Mouse (Mus musculus) cerebellum, adult 9-11 months (tissue): ENCODE results near the gene Mpst.

Source experiments
- DNase-seq: peaks from one replicate; pipeline ENCODE4 v3.0.0; 2022

The Mpst gene

DNA sequence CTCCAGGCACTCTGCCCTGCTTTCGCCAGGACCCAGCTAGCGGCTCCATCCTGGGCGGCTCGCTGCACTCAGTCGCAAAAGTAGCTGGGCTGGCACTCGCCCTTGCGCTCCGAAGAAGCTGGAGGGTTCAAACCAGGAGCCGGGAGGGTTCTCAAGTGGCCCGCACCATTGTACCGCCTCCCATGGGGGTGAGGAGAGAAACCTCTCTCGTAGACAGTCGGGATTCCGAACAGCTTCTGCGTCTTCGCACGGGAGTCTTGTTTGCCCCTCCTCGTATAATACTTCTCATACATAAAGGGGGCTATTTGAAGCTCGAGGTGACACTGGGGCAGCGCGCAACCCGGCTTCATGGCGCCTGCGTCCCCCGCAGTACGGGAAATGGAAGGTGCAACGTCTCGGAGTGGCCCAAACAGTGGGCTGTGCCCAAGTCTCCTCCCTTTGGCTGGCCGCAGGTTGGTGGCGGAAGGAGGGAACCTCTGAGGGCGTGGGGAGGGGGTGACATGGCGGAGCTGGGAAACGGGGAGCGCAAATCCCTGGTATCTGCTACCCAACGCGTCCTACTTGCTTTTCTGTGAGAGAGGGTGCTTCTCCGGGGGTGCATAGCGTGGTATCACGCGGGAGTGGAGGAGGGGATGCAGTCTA lies at the start of gene Mpst:
Gene Mpst, plus strand, starts transcription at position 124 of the 642 bp plus-strand sequence.
- DNase-seq: peak; percentile 91

- no peak for DNase-seq
These were observed 40.3 kb upstream of the Mpst start for GRCm38 (mm10) chr15:78365916-78366315.

DNA sequence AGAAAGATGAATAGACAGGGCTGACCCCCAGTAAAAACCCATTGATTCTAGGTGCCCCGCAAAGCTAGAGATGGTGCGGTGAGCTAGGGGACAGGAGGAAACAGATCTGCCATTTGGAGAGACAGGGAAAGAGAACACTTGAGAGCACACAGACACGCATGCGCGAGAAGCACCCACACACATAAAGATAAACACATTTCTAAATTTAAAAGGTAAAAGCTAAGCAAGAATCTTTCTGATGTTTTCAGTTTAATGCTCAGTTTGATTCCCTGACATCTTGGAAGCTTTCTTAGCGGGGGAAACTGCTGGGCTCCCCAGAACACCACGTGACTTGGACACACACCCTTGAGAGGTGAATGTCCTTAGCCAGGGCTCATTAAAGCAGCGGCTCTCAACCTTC lies 39.3 kb upstream of the Mpst start:
- DNase-seq: no peak

DNA sequence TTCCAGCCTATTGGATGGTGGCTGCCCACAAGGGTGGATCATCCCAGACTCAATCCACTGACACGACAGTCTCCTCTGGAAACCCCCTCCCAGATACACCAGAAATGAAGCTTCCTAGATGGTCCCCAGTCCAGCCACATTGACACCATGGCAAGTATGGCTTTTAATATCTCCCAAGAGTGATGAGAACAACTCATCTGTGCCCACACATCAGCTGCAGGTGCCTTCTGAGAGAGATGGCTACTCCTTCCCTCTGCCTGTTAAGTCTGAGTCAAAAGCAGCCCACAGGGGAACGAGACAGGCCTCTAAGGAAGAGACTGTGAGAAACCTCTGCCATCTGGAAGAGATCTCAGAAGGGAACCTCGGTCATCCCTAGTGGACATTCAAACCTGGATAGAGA lies 38.4 kb upstream of the Mpst start:
- DNase-seq: no peak

GRCm38 (mm10) chr15:78368926-78369346 lies 37.3 kb upstream of the Mpst start:
- DNase-seq: no peak

DNA sequence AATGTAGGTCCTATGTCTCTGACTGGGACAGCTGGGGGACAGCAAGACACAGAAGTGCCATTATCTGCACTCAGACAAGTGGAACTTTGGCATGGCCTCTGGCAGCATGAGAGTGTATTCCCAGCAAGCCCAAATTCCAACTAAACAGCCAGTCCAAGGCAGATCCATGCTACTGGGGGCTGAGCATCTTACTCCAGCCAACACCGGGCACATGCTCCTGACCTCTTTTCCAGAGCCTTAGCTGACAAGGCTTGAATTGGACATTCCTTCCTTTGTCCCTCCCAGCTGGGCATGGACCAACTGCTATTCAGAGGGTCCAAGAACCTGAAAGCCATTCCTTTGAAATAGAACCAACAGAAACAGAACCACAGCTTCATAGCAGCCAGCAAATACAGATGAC lies 36.6 kb upstream of the Mpst start:
- DNase-seq: peak; percentile 32

DNA sequence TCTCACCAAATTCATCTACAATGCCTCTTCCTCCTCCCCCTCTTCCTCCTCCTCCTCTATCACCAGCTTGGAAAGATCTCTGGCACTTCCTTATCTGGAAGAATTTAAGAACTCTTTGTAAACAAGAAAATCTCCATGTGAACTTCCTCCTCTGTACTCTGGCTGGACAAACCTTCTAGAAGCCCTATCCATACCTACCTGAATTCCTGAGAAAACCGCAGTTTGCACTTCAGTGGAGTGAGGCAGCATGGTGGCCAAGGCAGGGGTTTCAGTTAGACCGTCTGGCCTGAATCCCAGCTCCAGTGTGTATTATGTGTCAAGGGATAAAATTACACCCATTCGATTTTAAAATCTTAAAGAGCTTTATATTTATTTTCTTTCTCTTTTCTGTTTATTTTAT lies 33.4 kb upstream of the Mpst start:
- no peak for DNase-seq

- no peak for DNase-seq
These were observed 32.0 kb upstream of the Mpst start for GRCm38 (mm10) chr15:78374204-78374603.

- no peak for DNase-seq
These were observed 28.4 kb upstream of the Mpst start for GRCm38 (mm10) chr15:78377859-78378258.

GRCm38 (mm10) chr15:78378556-78378955 lies 27.7 kb upstream of the Mpst start:
- DNase-seq: no peak

GRCm38 (mm10) chr15:78380208-78380607 lies 26.0 kb upstream of the Mpst start:
- DNase-seq: no peak

- no peak for DNase-seq
These were observed 25.5 kb upstream of the Mpst start for GRCm38 (mm10) chr15:78380741-78381140.

GRCm38 (mm10) chr15:78382115-78382514 lies 24.1 kb upstream of the Mpst start:
- DNase-seq: no peak

DNA sequence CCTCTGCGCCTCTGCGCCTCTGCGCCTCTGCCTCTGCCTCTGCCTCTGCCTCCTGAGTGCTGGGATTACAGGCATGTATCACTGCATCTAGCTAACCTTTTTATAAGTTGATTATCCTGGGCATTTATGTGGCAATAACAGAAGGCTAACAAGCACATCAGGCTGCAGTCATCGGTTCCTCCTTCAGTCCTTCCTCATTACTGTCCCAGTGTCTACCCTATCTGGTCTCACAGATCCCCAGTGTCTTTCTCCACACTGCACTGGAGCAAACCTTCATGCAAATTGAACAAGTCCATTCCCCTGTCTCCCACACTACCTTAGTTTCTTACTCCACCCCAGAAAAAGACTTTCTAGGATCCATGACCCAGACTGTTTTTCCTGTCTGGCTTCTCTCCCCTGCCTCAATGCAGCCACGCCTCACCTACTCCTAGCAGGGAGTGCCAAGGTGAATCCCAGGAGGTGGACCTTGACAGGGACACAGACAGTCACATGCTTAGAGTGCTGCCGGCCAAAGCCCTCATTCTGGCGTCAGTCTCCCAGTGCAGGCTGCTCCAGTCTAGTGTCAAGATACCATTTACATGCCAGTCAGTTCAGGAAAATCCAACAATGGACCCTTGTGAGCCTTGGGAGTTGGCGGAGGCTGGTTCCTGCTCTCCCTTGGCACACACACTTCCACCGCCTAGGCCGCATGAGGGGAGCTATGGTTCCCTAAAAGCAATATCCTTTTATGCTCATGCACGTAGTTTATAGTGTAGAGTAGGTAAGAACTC lies 22.6 kb upstream of the Mpst start:
- peak; percentile 46 for DNase-seq

DNA sequence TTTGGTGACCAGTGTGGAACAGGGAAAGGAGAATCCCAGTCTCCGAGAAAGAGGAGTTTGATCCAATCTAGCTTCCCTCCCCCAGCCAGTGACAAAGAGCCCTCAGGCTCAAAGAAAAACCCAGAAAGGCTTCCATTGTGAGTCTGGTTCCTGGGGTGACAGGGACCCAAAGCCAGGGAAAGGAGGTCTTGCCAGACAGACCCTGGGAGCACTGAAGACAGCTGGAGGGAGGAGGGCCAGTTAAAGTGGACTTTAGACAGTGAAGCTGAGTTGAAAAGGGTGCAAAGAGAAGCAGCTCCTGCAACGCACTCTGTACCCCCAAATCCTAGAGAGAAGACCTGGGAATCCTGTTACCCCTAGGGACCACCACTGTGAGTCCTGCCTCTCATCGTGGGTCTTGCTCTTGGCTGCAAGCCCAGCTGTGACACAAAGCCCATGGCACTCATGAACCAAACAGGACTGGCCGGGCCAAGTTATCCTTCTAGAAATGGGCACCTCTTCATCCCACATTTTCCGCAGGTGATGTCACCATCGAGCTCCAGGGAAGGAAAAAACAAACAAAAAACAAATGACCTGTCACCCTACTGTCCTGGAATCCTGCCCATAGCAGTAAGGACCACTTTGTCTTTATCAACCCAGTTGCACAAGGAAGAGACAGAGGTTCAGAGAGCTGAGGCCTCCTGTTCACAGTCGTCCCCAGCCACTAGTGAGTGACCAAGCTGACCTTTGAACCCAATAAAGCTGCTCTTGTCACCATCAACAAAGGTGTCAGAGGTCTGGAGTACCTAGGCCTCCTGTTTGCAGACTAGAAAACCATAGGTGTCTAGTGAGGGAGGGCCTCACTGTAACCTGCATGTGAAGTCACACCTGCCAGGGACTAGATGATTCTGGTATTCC lies 21.7 kb upstream of the Mpst start:
- peak; percentile 45 for DNase-seq

- DNase-seq: no peak
These were observed 20.7 kb upstream of the Mpst start for GRCm38 (mm10) chr15:78385564-78385963.

- DNase-seq: no peak
These were observed 15.4 kb upstream of the Mpst start for GRCm38 (mm10) chr15:78390855-78391254.

GRCm38 (mm10) chr15:78395478-78395962 lies 10.7 kb upstream of the Mpst start, which contains the start of gene Tex33:
Gene Tex33 (minus strand): TSS chr15:78395912.
- no peak for DNase-seq

DNA sequence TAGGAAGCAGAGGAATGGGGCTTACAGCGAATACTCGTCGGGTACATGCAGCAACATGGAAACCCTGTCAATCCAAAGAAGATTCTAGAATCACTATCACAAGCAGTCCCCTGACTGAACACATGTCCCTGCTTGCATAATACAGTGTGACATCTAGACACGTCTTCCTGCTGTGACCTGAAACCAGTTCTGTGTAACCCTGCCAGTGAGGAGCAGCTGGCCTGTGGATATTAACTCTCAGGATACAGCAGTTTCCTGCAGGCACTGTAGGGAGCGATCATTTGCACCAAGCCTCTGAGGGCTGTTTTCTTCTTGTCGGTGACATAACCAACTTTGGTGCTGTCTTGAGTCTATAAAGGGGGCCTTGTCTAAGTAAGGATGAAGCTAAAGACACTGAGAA lies 4.9 kb upstream of the Mpst start:
- no peak for DNase-seq

DNA sequence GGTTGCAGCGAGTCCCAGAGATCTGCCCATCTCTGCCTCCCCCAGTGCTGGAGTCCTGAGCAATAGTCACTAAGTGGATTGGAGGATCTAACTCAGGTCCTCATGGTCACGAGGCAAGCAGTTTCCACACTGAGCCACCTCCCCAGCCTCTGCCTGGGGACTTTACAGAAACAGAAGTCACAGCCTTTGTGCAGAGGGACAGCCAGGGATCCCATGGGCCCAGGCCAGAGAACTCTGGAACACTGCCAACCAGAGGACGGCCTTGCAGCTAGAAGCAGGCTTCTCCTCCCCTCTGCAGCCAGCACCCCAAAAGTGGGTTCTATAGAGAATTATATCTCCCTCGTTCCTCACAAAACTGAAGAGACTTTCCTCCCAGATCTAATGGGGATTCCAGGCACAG lies 4.3 kb upstream of the Mpst start:
- peak; percentile 63 for DNase-seq

DNA sequence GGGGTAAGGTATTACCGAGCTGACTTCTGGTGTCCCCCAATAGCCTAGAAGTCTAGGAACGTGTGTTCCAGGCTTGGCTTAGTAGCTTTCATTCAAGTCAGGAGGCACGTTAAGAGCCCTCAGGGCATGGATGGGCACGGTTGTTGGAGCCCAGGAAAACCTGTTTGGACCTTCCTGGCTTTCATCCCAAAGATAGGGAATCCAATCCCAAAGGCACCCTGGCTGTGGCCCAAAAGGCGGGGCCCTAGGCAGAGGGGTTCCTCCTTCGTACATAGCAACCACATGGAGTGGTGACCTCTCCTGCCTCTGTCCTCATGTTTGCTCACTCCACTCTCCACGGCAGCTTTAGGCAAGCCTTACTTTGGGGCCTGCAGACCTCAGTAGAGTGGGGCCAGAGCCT lies 3.8 kb upstream of the Mpst start:
- no peak for DNase-seq

DNA sequence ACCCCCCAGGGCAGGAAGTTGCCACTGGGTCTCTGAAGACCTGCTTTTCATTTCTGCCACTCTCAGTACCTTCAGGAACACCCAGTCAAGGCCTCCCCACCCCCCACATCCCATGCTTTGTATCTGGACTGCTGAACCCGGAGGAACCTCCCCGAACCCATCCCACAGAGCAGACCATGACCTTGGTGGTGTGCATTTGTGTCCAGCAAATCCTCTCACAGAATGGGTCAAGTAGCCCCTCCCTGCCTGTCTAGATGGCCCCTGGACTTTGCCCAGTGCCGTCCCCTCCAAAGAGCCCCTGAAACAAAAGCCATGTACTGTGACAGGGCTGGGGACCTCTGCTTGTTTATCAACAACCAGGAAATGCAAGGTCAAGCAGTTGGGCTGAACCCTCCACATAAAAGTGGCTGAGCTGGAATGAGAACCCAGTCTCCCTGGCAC lies 2.9 kb upstream of the Mpst start:
- DNase-seq: no peak

GRCm38 (mm10) chr15:78403896-78404295 lies 2.3 kb upstream of the Mpst start:
- DNase-seq: peak; percentile 49
